Mouse (Mus musculus): ENCODE data around the gene Nr1h3.

DNA sequence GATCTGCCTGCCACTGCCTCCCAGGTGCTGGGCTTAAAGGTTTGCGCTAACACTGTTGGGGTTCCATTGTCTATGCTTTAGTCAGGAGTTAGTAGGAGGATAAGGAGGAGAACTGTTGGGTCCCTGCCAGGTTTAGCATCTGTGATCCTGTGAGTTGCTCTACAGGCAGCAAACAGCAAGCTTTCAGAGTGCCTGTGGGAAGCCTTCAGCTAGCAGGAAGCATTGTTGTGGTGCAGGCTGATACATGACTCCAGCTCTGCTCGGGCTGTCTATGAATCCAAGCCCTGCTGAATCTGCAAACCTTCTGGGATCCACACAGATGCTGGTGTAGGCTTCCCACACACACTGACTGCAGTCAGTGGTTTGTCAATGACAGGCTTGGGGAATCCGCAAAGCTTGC, 40.8 kb upstream of the Nr1h3 start:
- TF ChIP-seq CTCF (IDR thresholded peaks at IDR 0.05; ENCODE audit: low read depth) = no peak
- TF ChIP-seq EP300 (IDR thresholded peaks at IDR 0.05; ENCODE audit: low read depth) = no peak
